Mouse (Mus musculus): ENCODE measurements around the gene Pappa. TPM values are rescaled to one million over a fixed set of nuclear protein-coding genes. Genes with fewer than 3 reads are reported as not detected.

Pappa gene
- polyA plus RNA-seq, 2 experiments from 2014 or later, result not detected

- ATAC-seq, result no peak
Measured at GRCm38 (mm10) chr4:65350521-65350920, 226.5 kb downstream of the Pappa start.

GRCm38 (mm10) chr4:65354580-65354979 is 230.6 kb downstream of the Pappa start:
- ATAC-seq, result no peak

GRCm38 (mm10) chr4:65367135-65367534 is 243.2 kb downstream of the Pappa start:
- no peak for ATAC-seq

- no peak for ATAC-seq
Measured at GRCm38 (mm10) chr4:65372731-65373130, 248.8 kb downstream of the Pappa start.

GRCm38 (mm10) chr4:65373841-65374240 is 249.9 kb downstream of the Pappa start:
- ATAC-seq, result no peak

- no peak for ATAC-seq
Measured at GRCm38 (mm10) chr4:65376571-65376970, 252.6 kb downstream of the Pappa start.

- ATAC-seq, result no peak
Measured at GRCm38 (mm10) chr4:65379461-65379860, 255.5 kb downstream of the Pappa start.

GRCm38 (mm10) chr4:65383070-65383469 is 259.1 kb downstream of the Pappa start:
- ATAC-seq, result no peak

- ATAC-seq, result no peak
Measured at GRCm38 (mm10) chr4:65391001-65391400, 267.0 kb downstream of the Pappa start.

GRCm38 (mm10) chr4:65396806-65397205 is 272.8 kb downstream of the Pappa start:
- no peak for ATAC-seq

- ATAC-seq, result no peak
Measured at GRCm38 (mm10) chr4:65399457-65399856, 275.5 kb downstream of the Pappa start.

- no peak for ATAC-seq
Measured at GRCm38 (mm10) chr4:65402286-65402685, 278.3 kb downstream of the Pappa start.

- ATAC-seq, result no peak
Measured at GRCm38 (mm10) chr4:65402836-65403634, 279.1 kb downstream of the Pappa start.
